Mouse (Mus musculus) bone marrow, adult 2 months (tissue): Measurements from ENCODE around the gene Tcf3. TPM values are rescaled to one million over a fixed set of nuclear protein-coding genes. Genes with fewer than 3 reads are reported as not detected.
A peak's percentile ranks its signal among the peaks of the same experiment; 100 is the strongest.

ENCODE experiments used
- H3K27ac ChIP-seq: fragments of 200-500 bp; 2 replicates; pipeline ENCODE4 v1.5.1; 2012; ENCODE audit warnings: low read depth, mild to moderate bottlenecking, control low read depth, inconsistent platforms, low read length; ENCODE audit not compliant: control insufficient read depth, poor library complexity, insufficient read depth
- H3K4me1 ChIP-seq: fragments of 200-500 bp; 2 replicates; pipeline ENCODE4 v1.6.1; 2011; ENCODE audit warnings: low read length; ENCODE audit not compliant: control insufficient read depth, insufficient read depth
- H3K4me3 ChIP-seq: fragments of 200-500 bp; replicated peaks from 2 replicates; pipeline ENCODE3; 2011; ENCODE audit warnings: mild to moderate bottlenecking, low read depth, low read length, control low read depth; ENCODE audit not compliant: control insufficient read depth
- CTCF ChIP-seq: fragments of 200-500 bp; IDR thresholded peaks from 2 replicates; pipeline ENCODE4 v1.5.1; 2011; ENCODE audit warnings: low read length, control low read depth; ENCODE audit not compliant: control insufficient read depth, insufficient read depth
- POLR2A ChIP-seq: fragments of 200-500 bp; IDR thresholded peaks from 2 replicates; pipeline ENCODE4 v1.6.1; 2011; ENCODE audit warnings: low read depth, mild to moderate bottlenecking, control low read depth, low read length, borderline replicate concordance; ENCODE audit not compliant: control insufficient read depth
- WGBS: fragments of 180-500 bp; shearing (Covaris S2); methylation state at CpG from one replicate; pipeline ENCODE4 v1.1.7; 2018; 5-methylcytosine and 5-hydroxymethylcytosine counted together
- polyA plus RNA-seq: library from polyadenylated mRNA; stranded (reverse); fragments of >200 nt; gene quantifications from 2 replicates; pipeline ENCODE4 v1.2.4, GENCODE M21; 2011; ENCODE audit warnings: low replicate concordance; ENCODE audit not compliant: missing spikeins, insufficient read depth, insufficient read length

The Tcf3 gene
- polyA plus RNA-seq, 1 experiment = 138 TPM

DNA sequence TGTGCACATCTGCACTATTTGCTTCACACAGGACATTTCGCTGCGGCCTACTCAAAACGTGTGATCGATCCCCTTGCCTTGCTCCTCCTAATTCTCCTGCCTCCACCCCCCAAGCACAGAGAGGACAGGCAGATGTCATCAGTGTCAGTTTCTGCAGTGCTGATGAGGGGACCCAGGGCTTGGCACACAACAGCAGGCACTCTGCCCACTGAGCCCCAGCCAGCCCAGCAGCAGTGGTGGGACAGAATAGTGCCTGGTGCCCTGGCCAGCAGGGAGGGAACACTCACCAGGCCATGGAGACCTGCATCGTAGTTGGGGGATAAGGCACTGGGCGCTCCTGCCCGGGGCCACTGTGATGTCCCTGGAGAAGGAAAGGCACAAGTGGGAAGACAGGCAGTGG lies 17.9 kb downstream of the Tcf3 start:
- 98% methylated on average over 7 of the region's 7 CpGs for WGBS
- Histone ChIP-seq H3K4me3 (no peak overlapping the region), H3K27ac (no peak overlapping the region), H3K4me1 (peaks cover 2% of the 10 kb centered on the region; the same call in 1 of the 2 replicates)
- TF ChIP-seq POLR2A = no peak
- TF ChIP-seq CTCF = no peak

GRCm38 (mm10) chr10:80412656-80413541 lies 20.5 kb downstream of the Tcf3 start:
- Histone ChIP-seq H3K4me1 (peaks cover 2% of the 10 kb centered on the region; the same call in 1 of the 2 replicates), H3K4me3 (no peak overlapping the region), H3K27ac (no peak overlapping the region)
- 94% methylated on average over 44 of the region's 44 CpGs for WGBS
- TF ChIP-seq POLR2A = peak; percentile 20; the same call in 1 of the 2 replicates
- TF ChIP-seq CTCF = no peak

DNA sequence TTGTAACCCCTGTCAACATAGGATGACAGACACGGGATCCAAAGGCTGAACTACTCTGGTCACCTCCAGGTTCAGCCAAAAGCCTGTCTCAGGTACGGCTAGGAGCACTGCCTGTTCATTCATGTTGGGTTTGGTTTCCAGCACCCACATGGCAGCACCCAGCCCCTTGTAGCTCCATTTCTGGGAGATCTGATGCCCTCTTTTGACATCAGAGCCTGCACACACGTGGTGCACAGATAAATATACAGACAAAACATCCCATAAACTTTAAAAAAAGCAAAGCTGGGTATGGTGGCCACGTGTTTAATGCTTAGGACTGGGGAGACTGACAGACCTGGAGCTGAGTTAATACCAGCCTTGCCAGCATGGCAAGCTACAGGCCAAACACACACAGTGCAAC lies 25.5 kb downstream of the Tcf3 start:
- no peak overlapping the region for H3K4me3 ChIP-seq
- H3K4me1 ChIP-seq = peaks cover 7% of the 10 kb centered on the region; the same call in 1 of the 2 replicates
- 23% methylated on average over 4 of the region's 4 CpGs for WGBS
- TF ChIP-seq CTCF (no peak), POLR2A (no peak)
- H3K27ac ChIP-seq = no peak overlapping the region; the same call in 1 of the 2 replicates

- no peak for TF ChIP-seq CTCF
- peak; percentile 56; the same call in 1 of the 2 replicates for TF ChIP-seq POLR2A
- H3K4me1 ChIP-seq = peaks cover 5% of the 10 kb centered on the region; the same call in 1 of the 2 replicates
- peak within 1 kb of the TSS; percentile 76 for H3K4me3 ChIP-seq
- WGBS = under 1% methylated on average over 27 of the region's 27 CpGs
- H3K27ac ChIP-seq = peak within 1 kb of the TSS; percentile 76
Measured at GRCm38 (mm10) chr10:80406684-80407501, 26.6 kb downstream of the Tcf3 start, which contains the start of gene Uqcr11. Gene Uqcr11 (minus strand): TSS chr10:80406830.

- TF ChIP-seq CTCF (peak; percentile 30; the same call in 1 of the 2 replicates), POLR2A (no peak)
- 43% methylated on average over 10 of the region's 10 CpGs for WGBS
- Histone ChIP-seq H3K4me1 (peaks cover 7% of the 10 kb centered on the region), H3K27ac (no peak overlapping the region), H3K4me3 (peak overlapping the region; percentile 76)
Measured at GRCm38 (mm10) chr10:80405481-80406173, 27.8 kb downstream of the Tcf3 start.

DNA sequence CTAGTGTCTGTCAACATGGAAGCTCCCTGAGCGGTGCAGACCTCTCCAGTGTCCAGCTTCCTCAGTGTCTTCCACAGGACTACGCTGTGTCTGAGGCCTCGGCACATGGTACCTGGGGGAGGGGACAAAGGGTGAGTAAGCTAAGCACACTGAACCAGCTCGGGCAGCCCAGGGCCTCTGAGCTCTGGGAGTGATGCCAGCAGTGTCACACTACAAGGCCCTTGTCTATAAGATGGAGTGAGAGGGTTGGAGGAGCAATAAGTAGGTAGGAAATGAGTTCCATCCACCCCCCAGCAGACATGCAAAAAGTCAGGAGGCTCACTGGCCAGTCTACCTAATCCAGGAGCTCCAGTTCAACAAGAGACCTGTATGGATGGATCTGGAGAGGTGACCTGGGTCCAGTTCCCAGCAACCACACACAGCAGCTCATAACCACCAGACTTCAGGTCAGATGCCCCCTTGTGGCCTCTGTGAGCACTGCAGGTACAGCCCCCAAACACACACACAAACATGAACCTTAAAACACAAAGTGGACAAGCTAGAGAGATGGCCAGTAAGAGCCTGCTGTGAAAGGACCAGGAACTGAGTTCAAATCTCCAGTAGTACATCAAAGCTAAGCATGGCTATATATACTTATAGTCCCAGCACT lies 30.3 kb downstream of the Tcf3 start:
- no peak for TF ChIP-seq POLR2A
- TF ChIP-seq CTCF = peak; percentile 68; the same call in 1 of the 2 replicates
- H3K4me1 ChIP-seq = peaks cover 10% of the 10 kb centered on the region
- no peak overlapping the region for H3K4me3 ChIP-seq
- H3K27ac ChIP-seq = no peak overlapping the region
- WGBS = 91% methylated on average over 4 of the region's 4 CpGs

DNA sequence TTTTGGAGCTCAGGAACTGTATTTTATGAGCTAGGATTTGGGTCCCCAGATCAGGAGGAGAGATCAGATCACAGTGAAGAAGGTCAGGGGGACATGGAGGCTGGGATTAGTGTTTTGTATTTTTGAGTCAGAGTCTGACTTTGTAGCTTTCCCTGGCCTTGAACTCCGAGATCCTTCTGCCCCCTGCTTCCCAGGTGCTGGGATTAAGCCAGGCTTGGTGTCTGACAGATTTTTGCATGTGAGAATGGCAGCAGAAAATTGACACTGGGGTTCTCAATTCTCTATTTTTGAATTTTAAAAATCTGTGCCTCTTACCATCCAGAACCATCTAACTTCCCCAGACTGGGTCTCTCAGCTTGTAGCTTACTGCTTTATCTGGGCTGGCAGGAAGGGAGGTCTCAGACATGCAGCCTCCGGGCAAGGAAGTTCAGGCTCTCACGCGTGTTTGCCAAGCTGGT lies 32.7 kb downstream of the Tcf3 start:
- TF ChIP-seq POLR2A = no peak
- no peak for TF ChIP-seq CTCF

More for the DNA sequence above, 32.7 kb downstream of the Tcf3 start:
- H3K4me3 ChIP-seq = no peak overlapping the region
- H3K4me1 ChIP-seq = peaks cover 8% of the 10 kb centered on the region
- WGBS = 34% methylated on average over 4 of the region's 4 CpGs
- peak overlapping the region; percentile 92 for H3K27ac ChIP-seq
